Mouse (Mus musculus) heart, postnatal 0 days (tissue): ENCODE results near the gene Pde11a.

Source experiments
- CTCF ChIP-seq: IDR thresholded peaks from 2 replicates; pipeline ENCODE4 v1.5.1; 2016; ENCODE audit warnings: antibody characterized with exemption, control low read depth, low read depth
- EP300 ChIP-seq: IDR thresholded peaks from 2 replicates; pipeline ENCODE4 v1.6.1; 2016; ENCODE audit warnings: antibody characterized with exemption, low read depth

DNA sequence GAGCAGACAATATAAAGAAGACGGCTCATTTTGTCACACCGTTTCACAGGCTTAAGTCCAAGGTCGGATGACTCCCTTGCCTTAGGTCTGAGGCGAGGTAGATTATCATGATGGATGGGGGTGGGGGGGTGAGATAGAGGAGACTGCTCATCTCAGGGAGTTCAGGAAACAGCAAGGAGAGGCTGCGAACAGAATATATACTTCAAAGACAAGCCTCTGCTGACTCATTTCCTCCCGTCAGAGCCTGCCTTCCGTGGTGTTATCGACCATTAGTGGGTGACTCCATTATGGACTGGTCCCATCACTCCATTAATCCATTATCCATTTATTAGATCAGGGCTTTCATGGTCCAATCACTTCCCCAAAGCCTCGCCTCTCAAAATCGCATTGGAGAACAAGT lies 87.2 kb downstream of the Pde11a start:
- TF ChIP-seq CTCF (no peak), EP300 (no peak)
